Mouse (Mus musculus) spleen, postnatal 0 days (tissue): Measurements from ENCODE around the gene Pla2g4a. TPM values are rescaled to one million over a fixed set of nuclear protein-coding genes. Genes with fewer than 3 reads are reported as not detected.

Experiments
- polyA plus RNA-seq: library from polyadenylated mRNA; unstranded; fragments of >200 nt; fragmentation: Nextera tagmentation; extraction: Ambion mirVana; gene quantifications from 2 replicates; pipeline ENCODE4 v1.2.1, GENCODE M21; 2015

The Pla2g4a gene
- polyA plus RNA-seq: 8.6 and 10.2 TPM in 2 replicates

DNA sequence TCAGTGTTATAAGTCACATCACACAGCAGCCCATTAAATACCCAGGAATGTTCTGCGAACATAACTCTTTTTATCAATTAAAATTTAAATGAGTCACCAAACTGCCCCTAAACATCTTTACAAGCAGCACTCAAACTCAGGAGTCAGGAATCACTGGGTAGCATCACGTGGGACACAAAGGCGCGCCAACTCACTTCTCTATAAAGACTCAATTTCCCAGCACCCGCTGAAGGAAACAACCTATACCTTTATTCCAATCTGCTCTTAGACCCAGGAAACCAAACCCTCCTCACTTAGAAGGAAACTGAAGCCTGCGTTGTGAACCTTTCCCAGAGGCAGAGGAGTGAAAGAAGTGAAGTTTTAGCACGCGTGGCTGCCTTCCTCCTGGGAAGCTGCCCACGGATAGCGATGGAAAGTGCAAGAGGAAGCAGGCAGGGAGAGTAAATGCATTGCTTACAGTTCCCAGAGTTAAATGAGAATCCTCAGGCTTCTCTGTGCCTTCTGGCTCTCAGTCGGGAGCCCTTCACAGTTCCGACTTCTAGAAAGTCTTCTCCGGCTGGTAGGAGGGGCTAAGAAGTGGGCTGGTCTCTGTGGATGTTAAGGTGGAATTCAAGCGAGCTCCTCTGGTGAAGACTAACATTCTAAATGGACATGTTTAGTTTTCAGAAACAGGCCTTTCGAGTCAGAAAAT is at the start of gene Pla2g4a:
Gene Pla2g4a (minus strand): TSS at position 557 of the 691 bp plus-strand sequence.

Other genes with a start within 250 kb of the Pla2g4a start
- 0.14 and 0.15 TPM in 2 replicates for gene Ptgs2, start 138.7 kb upstream of the Pla2g4a start, polyA plus RNA-seq